Mouse (Mus musculus): ENCODE data around the gene Olfr640. TPM values are rescaled to one million over a fixed set of nuclear protein-coding genes. Genes with fewer than 3 reads are reported as not detected.

Gene Olfr640
- total and polyA plus RNA-seq, 2 experiments from 2014 or later = not detected

- no peak overlapping the region for H3K4me2 ChIP-seq (ENCODE audit: low read depth, low read length)
- H3K36me3 ChIP-seq (ENCODE audit: insufficient read depth, low read length) = no peaks in the 10 kb centered on the region
- H3K4me1 ChIP-seq (ENCODE audit: insufficient read depth, low read length) = no peaks in the 10 kb centered on the region
- DNase-seq (ENCODE audit: low spot score) (no peak), ATAC-seq (no peak)
- H3K4me3 ChIP-seq (ENCODE audit: low read length) = no peak overlapping the region
- H3K27me3 ChIP-seq (ENCODE audit: insufficient read depth, low read length) = no peaks in the 10 kb centered on the region
- no peaks in the 10 kb centered on the region for H3K9me3 ChIP-seq (ENCODE audit: low read length)
- H3K9ac ChIP-seq (replicated peaks; ENCODE audit: low read length) = no peak overlapping the region
- 85% methylated on average over 3 of the region's 3 CpGs for WGBS
- H3K27ac ChIP-seq = no peak overlapping the region
- no peak for TF ChIP-seq CTCF (IDR thresholded peaks at IDR 0.05; ENCODE audit: low read depth)
Observed at GRCm38 (mm10) chr7:104026978-104027377, 1.6 kb upstream of the Olfr640 start.

GRCm38 (mm10) chr7:104021651-104022050 lies 3.7 kb downstream of the Olfr640 start:
- Histone ChIP-seq H3K27me3 (ENCODE audit: insufficient read depth, low read length) (no peaks in the 10 kb centered on the region), H3K4me2 (ENCODE audit: low read depth, low read length) (no peak overlapping the region), H3K27ac (no peak overlapping the region), H3K36me3 (ENCODE audit: insufficient read depth, low read length) (no peaks in the 10 kb centered on the region), H3K9ac (replicated peaks; ENCODE audit: low read length) (no peak overlapping the region), H3K9me3 (ENCODE audit: low read length) (no peaks in the 10 kb centered on the region), H3K4me3 (ENCODE audit: low read length) (no peak overlapping the region), H3K4me1 (ENCODE audit: insufficient read depth, low read length) (no peaks in the 10 kb centered on the region)
- 91% methylated on average over 6 of the region's 6 CpGs for WGBS
- TF ChIP-seq CTCF (IDR thresholded peaks at IDR 0.05; ENCODE audit: low read depth) = no peak
- no peak for DNase-seq (ENCODE audit: low spot score)
- no peak for ATAC-seq

- ATAC-seq (no peak), DNase-seq (ENCODE audit: low spot score) (no peak)
- no peaks in the 10 kb centered on the region for H3K4me1 ChIP-seq (ENCODE audit: insufficient read depth, low read length)
- no peak overlapping the region for H3K4me3 ChIP-seq (ENCODE audit: low read length)
- H3K27me3 ChIP-seq (ENCODE audit: insufficient read depth, low read length) = no peaks in the 10 kb centered on the region
- H3K9ac ChIP-seq (replicated peaks; ENCODE audit: low read length) = no peak overlapping the region
- TF ChIP-seq CTCF (IDR thresholded peaks at IDR 0.05; ENCODE audit: low read depth) = no peak
- no peak overlapping the region for H3K27ac ChIP-seq
- no peaks in the 10 kb centered on the region for H3K36me3 ChIP-seq (ENCODE audit: insufficient read depth, low read length)
- no peaks in the 10 kb centered on the region for H3K9me3 ChIP-seq (ENCODE audit: low read length)
- WGBS = 88% methylated on average over 1 of the region's 1 CpGs
- H3K4me2 ChIP-seq (ENCODE audit: low read depth, low read length) = no peak overlapping the region
Observed at GRCm38 (mm10) chr7:104018953-104019352, 6.4 kb downstream of the Olfr640 start.

- Histone ChIP-seq H3K27ac (no peak within 1 kb of the TSS), H3K4me3 (ENCODE audit: low read length) (no peak within 1 kb of the TSS), H3K27me3 (ENCODE audit: insufficient read depth, low read length) (no peaks in the 10 kb centered on the region), H3K9me3 (ENCODE audit: low read length) (no peaks in the 10 kb centered on the region), H3K36me3 (ENCODE audit: insufficient read depth, low read length) (no peaks in the 10 kb centered on the region), H3K4me2 (ENCODE audit: low read depth, low read length) (no peak within 1 kb of the TSS), H3K9ac (replicated peaks; ENCODE audit: low read length) (no peak within 1 kb of the TSS), H3K4me1 (ENCODE audit: insufficient read depth, low read length) (no peaks in the 10 kb centered on the region)
- DNase-seq (ENCODE audit: low spot score) (no peak), ATAC-seq (no peak)
- TF ChIP-seq CTCF (IDR thresholded peaks at IDR 0.05; ENCODE audit: low read depth) = no peak
Observed at GRCm38 (mm10) chr7:104017203-104017602, 8.2 kb downstream of the Olfr640 start, which contains the start of gene Olfr639. Olfr639 (minus strand) TSS chr7:104017303.

- ATAC-seq (no peak), DNase-seq (ENCODE audit: low spot score) (no peak)
- H3K4me3 ChIP-seq (ENCODE audit: low read length) = no peak overlapping the region
- no peaks in the 10 kb centered on the region for H3K4me1 ChIP-seq (ENCODE audit: insufficient read depth, low read length)
- H3K36me3 ChIP-seq (ENCODE audit: insufficient read depth, low read length) = no peaks in the 10 kb centered on the region
- H3K4me2 ChIP-seq (ENCODE audit: low read depth, low read length) = no peak overlapping the region
- H3K9ac ChIP-seq (replicated peaks; ENCODE audit: low read length) = no peak overlapping the region
- no peaks in the 10 kb centered on the region for H3K27me3 ChIP-seq (ENCODE audit: insufficient read depth, low read length)
- H3K27ac ChIP-seq = no peak overlapping the region
- no peak for TF ChIP-seq CTCF (IDR thresholded peaks at IDR 0.05; ENCODE audit: low read depth)
- H3K9me3 ChIP-seq (ENCODE audit: low read length) = no peaks in the 10 kb centered on the region
Observed at GRCm38 (mm10) chr7:103999124-103999523, 26.2 kb downstream of the Olfr640 start.

GRCm38 (mm10) chr7:103998446-103998845 lies 26.9 kb downstream of the Olfr640 start, which contains the start of gene Olfr638:
Olfr638 (plus strand) TSS chr7:103998746.
- H3K36me3 ChIP-seq (ENCODE audit: insufficient read depth, low read length) = no peaks in the 10 kb centered on the region
- H3K4me2 ChIP-seq (ENCODE audit: low read depth, low read length) = no peak within 1 kb of the TSS
- H3K9me3 ChIP-seq (ENCODE audit: low read length) = no peaks in the 10 kb centered on the region
- H3K9ac ChIP-seq (replicated peaks; ENCODE audit: low read length) = no peak within 1 kb of the TSS
- no peak for TF ChIP-seq CTCF (IDR thresholded peaks at IDR 0.05; ENCODE audit: low read depth)
- DNase-seq (ENCODE audit: low spot score) (no peak), ATAC-seq (no peak)
- no peaks in the 10 kb centered on the region for H3K4me1 ChIP-seq (ENCODE audit: insufficient read depth, low read length)
- no peaks in the 10 kb centered on the region for H3K27me3 ChIP-seq (ENCODE audit: insufficient read depth, low read length)
- H3K4me3 ChIP-seq (ENCODE audit: low read length) = no peak within 1 kb of the TSS
- no peak within 1 kb of the TSS for H3K27ac ChIP-seq

- H3K4me3 ChIP-seq (ENCODE audit: low read length) = no peak overlapping the region
- no peaks in the 10 kb centered on the region for H3K27me3 ChIP-seq (ENCODE audit: insufficient read depth, low read length)
- H3K4me1 ChIP-seq (ENCODE audit: insufficient read depth, low read length) = no peaks in the 10 kb centered on the region
- no peak overlapping the region for H3K9ac ChIP-seq (replicated peaks; ENCODE audit: low read length)
- H3K4me2 ChIP-seq (ENCODE audit: low read depth, low read length) = no peak overlapping the region
- WGBS = 73% methylated on average over 1 of the region's 1 CpGs
- H3K36me3 ChIP-seq (ENCODE audit: insufficient read depth, low read length) = no peaks in the 10 kb centered on the region
- DNase-seq (ENCODE audit: low spot score) (no peak), ATAC-seq (no peak)
- no peak overlapping the region for H3K27ac ChIP-seq
- TF ChIP-seq CTCF (IDR thresholded peaks at IDR 0.05; ENCODE audit: low read depth) = no peak
- H3K9me3 ChIP-seq (ENCODE audit: low read length) = no peaks in the 10 kb centered on the region
Observed at GRCm38 (mm10) chr7:103971782-103972181, 53.6 kb downstream of the Olfr640 start.
